In genomic region chr10:22163705-22164583, GRCm38 (mm10) we compare ENCODE assay signal across 8 mouse cellular contexts. TPM values are rescaled to one million over a fixed set of nuclear protein-coding genes. Genes with fewer than 3 reads are reported as not detected.
DNase-seq lines count a peak whose midpoint lies in the region; ATAC-seq and TF ChIP-seq lines count a peak whose summit lies in the region.
"Not testable (repeated sequence)": the region's sequence is repeated elsewhere in the genome, so short reads cannot be mapped to it uniquely, and the experiment has no call there.

No protein-coding gene starts in this region.

- 0 out of 2 replicates have a peak overlapping the region, but pooled peaks have one; percentile 37 for H3K4me3 ChIP-seq in E14TG2a.4 (replicated peaks; ENCODE audit: low read length)
- not testable (repeated sequence) for H3K4me3 ChIP-seq in cerebellum, adult 2 months (replicated peaks; ENCODE audit: insufficient read depth, low read depth, low read length); forebrain, embryonic 16.5 days (replicated peaks; ENCODE audit: low read length); liver, embryonic 11.5 days (ENCODE audit: low read depth, low read length)
- H3K4me3 ChIP-seq in stomach, embryonic 15.5 days (replicated peaks): 0 out of 2 replicates have a peak overlapping the region, but pooled peaks have one; percentile 5

- peaks cover 19% of the 10 kb centered on the region for H3K9me3 ChIP-seq in E14TG2a.4 (ENCODE audit: low read length)
- not testable (repeated sequence) for H3K9me3 ChIP-seq in forebrain, embryonic 16.5 days (ENCODE audit: control insufficient read depth, low read length); liver, embryonic 11.5 days (ENCODE audit: control insufficient read depth, low read length); stomach, embryonic 15.5 days

- peaks cover 20% of the 10 kb centered on the region for H3K4me1 ChIP-seq in E14TG2a.4 (replicated peaks; ENCODE audit: low read depth, low read length)
- not testable (repeated sequence) for H3K4me1 ChIP-seq in cerebellum, adult 2 months (ENCODE audit: control insufficient read depth, insufficient read depth, low read length); forebrain, embryonic 16.5 days (replicated peaks; ENCODE audit: control insufficient read depth, insufficient read depth, low read length); liver, embryonic 11.5 days (replicated peaks; ENCODE audit: control insufficient read depth, insufficient read depth, low read length); stomach, embryonic 15.5 days

- WGBS in cerebellum, adult 2 months: 37% methylated on average over 16 of the region's 16 CpGs
- 36% methylated on average over 15 of the region's 16 CpGs for WGBS in forebrain, embryonic 16.5 days
- 32% methylated on average over 14 of the region's 16 CpGs for WGBS in liver, embryonic 11.5 days
- WGBS in stomach, embryonic 15.5 days: 28% methylated on average over 15 of the region's 16 CpGs

- H3K27ac ChIP-seq in cerebellum, adult 2 months (ENCODE audit: insufficient read depth, low read length); forebrain, embryonic 16.5 days (ENCODE audit: low read length); liver, embryonic 11.5 days (ENCODE audit: low read depth, low read length); stomach, embryonic 15.5 days: not testable (repeated sequence)

- H3K27me3 ChIP-seq in E14TG2a.4 (ENCODE audit: insufficient read depth, low read length); cerebellum, adult 2 months (ENCODE audit: control insufficient read depth, insufficient read depth, low read length); stomach, embryonic 15.5 days (replicated peaks): not testable (repeated sequence)
- H3K27me3 ChIP-seq in forebrain, embryonic 16.5 days (replicated peaks; ENCODE audit: control insufficient read depth, insufficient read depth, low read length): peaks cover 12% of the 10 kb centered on the region
- peaks cover 26% of the 10 kb centered on the region for H3K27me3 ChIP-seq in liver, embryonic 11.5 days (replicated peaks; ENCODE audit: control insufficient read depth, insufficient read depth, low read length)

- peak; percentile 43 to 75 for DNase-seq in cerebellum, adult 2 months
- peak; percentile 75 to 85 for DNase-seq in heart, postnatal 14 days
- peak; percentile 77 for DNase-seq in kidney, postnatal 14 days
- not testable (repeated sequence) for DNase-seq in liver, embryonic 11.5 days (ENCODE audit: low spot score)
- peak; percentile 59 for DNase-seq in neural tube, embryonic 10.5 days (ENCODE audit: extremely low spot score, low spot score)

- TF ChIP-seq CTCF in E14TG2a.4 (conservative IDR thresholded peaks at IDR 0.05; ENCODE audit: low read length): peak; percentile 45; the same call in 1 of the 2 replicates
- TF ChIP-seq CTCF in cerebellum, adult 2 months (IDR thresholded peaks at IDR 0.05; ENCODE audit: borderline replicate concordance, insufficient read depth, low read depth, low read length): peak; percentile 45

- intact Hi-C loops in heart, postnatal 14 days (cut with DNase I): loop anchor here (2.0 to 5.0 kb wide), 2 partner anchors 23 to 782 kb away; no protein-coding TSS in a partner anchor

- H3K36me3 ChIP-seq in E14TG2a.4 (ENCODE audit: insufficient read depth, low read length): peaks cover 14% of the 10 kb centered on the region
- not testable (repeated sequence) for H3K36me3 ChIP-seq in forebrain, embryonic 16.5 days (ENCODE audit: control insufficient read depth, insufficient read depth); liver, embryonic 11.5 days (ENCODE audit: control insufficient read depth, insufficient read depth, low read length); stomach, embryonic 15.5 days

- ATAC-seq in forebrain, embryonic 16.5 days: peak; percentile 84
- not testable (repeated sequence) for ATAC-seq in liver, embryonic 11.5 days (replicated peaks; ENCODE audit: low FRiP score); stomach, embryonic 15.5 days (ENCODE audit: insufficient read depth, low FRiP score, low read depth)

- not testable (repeated sequence) for TF ChIP-seq POLR2A in cerebellum, adult 2 months (IDR thresholded peaks at IDR 0.05; ENCODE audit: borderline replicate concordance, insufficient read depth, low read length)

- H3K9ac ChIP-seq in forebrain, embryonic 16.5 days (replicated peaks; ENCODE audit: low read depth, low read length); liver, embryonic 11.5 days (ENCODE audit: low read depth, low read length); stomach, embryonic 15.5 days: not testable (repeated sequence)

- H3K4me2 ChIP-seq in forebrain, embryonic 16.5 days (ENCODE audit: low read length): peak overlapping the region; percentile 37
- H3K4me2 ChIP-seq in liver, embryonic 11.5 days: peak overlapping the region; percentile 36; the same call in 1 of the 2 replicates
- peak overlapping the region; percentile 34 for H3K4me2 ChIP-seq in stomach, embryonic 15.5 days

RNA-seq across cellular contexts. Expression of gene H60b, which starts 5.6 kb away (rescaled TPM):
- 0.21 and 0.38 TPM in 2 replicates for polyA plus RNA-seq in cerebellum, adult 2 months (2012; rRNA removed)
- polyA plus RNA-seq in forebrain, embryonic 16.5 days (2015; fragmentation: Nextera tagmentation; extraction: Ambion mirVana): 0.31 and 0.42 TPM in 2 replicates
- total RNA-seq in heart, postnatal 14 days (2021): not detected
- 0.29 TPM in 1 of 2 replicates, not detected in the other for polyA plus RNA-seq in liver, embryonic 11.5 days (2014; fragmentation: Nextera tagmentation; extraction: Ambion mirVana)
- polyA plus RNA-seq in stomach, embryonic 15.5 days (2015; fragmentation: Nextera tagmentation; extraction: Ambion mirVana): 0.68 and 0.98 TPM in 2 replicates

RNA-seq across cellular contexts. Expression of gene Raet1e, which starts 5.6 kb away (rescaled TPM):
- polyA plus RNA-seq in cerebellum, adult 2 months (2012; rRNA removed): not detected in 2 replicates
- polyA plus RNA-seq in forebrain, embryonic 16.5 days (2015; fragmentation: Nextera tagmentation; extraction: Ambion mirVana): 0.71 and 0.86 TPM in 2 replicates
- under 1 TPM in 1 of 2 experiments, not detected in 1; 0.24 TPM for total RNA-seq in heart, postnatal 14 days (2021)
- 3.2 and 4.0 TPM in 2 replicates for polyA plus RNA-seq in liver, embryonic 11.5 days (2014; fragmentation: Nextera tagmentation; extraction: Ambion mirVana)
- 8.3 and 9.3 TPM in 2 replicates for polyA plus RNA-seq in stomach, embryonic 15.5 days (2015; fragmentation: Nextera tagmentation; extraction: Ambion mirVana)

RNA-seq across cellular contexts. Expression of gene E030030I06Rik, which starts 14.9 kb away (rescaled TPM):
- 0.13 and 0.16 TPM in 2 replicates for polyA plus RNA-seq in cerebellum, adult 2 months (2012; rRNA removed)
- 2.3 and 4.0 TPM in 2 replicates for polyA plus RNA-seq in forebrain, embryonic 16.5 days (2015; fragmentation: Nextera tagmentation; extraction: Ambion mirVana)
- total RNA-seq in heart, postnatal 14 days (2021): 1 to 10 TPM; 2.0 to 3.4 TPM
- 6.3 and 8.2 TPM in 2 replicates for polyA plus RNA-seq in liver, embryonic 11.5 days (2014; fragmentation: Nextera tagmentation; extraction: Ambion mirVana)
- 21.3 and 21.6 TPM in 2 replicates for polyA plus RNA-seq in stomach, embryonic 15.5 days (2015; fragmentation: Nextera tagmentation; extraction: Ambion mirVana)
